Mouse (Mus musculus) embryo, embryonic 10 days (tissue): ENCODE measurements around the gene Bcar1.

ENCODE experiments used
- DNase-seq: peaks from one replicate; pipeline ENCODE4 v3.0.0-alpha.2; 2015; ENCODE audit warnings: low spot score

The Bcar1 gene

DNA sequence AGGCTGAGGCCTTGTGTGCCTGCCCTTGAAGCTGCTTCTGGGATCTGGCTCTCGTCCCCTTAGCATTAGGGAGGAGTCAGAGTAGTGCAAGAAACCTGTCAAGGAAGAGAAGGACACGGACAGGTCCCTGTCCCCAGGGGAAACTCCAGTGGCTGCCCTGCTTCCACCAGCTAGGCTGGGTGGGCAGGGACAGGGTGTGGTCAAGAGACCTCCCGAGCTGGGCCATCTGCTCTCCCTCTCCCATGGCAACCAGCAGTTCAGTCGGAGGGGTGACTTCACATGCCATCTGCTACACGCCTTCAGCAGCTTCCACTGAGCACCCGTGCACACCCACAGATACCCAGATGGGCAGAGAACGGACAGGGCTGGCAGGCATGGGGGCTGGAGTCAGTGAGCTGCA lies 7.3 kb downstream of the Bcar1 start:
- DNase-seq, result no peak

GRCm38 (mm10) chr8:111735791-111736190 lies 7.8 kb downstream of the Bcar1 start:
- DNase-seq, result no peak

GRCm38 (mm10) chr8:111735335-111735761 lies 8.3 kb downstream of the Bcar1 start:
- DNase-seq, result no peak

- DNase-seq, result no peak
These were observed 9.2 kb downstream of the Bcar1 start for GRCm38 (mm10) chr8:111734244-111734960.

DNA sequence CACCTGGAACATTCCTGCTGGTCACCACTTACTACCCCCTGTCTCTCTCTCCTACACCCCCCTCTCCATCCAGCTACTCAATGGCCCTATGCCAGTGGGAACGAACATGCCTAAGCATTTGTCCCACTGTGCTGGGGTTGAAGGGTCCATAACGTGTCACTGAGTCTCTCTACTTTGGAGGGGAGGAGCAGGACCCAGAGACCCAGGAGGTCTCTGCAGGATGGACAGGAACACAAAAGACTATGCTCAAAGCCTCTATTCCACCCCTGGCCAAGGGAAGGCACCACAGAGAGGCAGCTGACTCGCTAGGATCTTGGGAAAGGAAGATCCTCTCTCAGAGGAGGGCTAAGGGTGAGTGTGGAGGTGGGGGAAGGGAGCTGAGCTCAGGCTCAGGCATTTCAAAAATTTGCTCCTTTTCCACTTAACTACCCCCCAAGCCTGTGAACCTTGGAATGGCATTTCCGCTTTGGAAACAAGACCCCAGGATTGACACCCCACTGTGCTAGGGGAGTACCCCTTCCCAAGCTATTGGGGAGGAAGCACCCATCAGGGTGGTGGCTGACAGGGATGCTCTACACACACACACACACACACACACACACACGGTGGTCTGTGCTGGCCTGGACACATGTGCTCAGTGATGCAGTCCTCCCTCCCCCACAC lies 9.9 kb downstream of the Bcar1 start:
- DNase-seq, result peak; percentile 76

DNA sequence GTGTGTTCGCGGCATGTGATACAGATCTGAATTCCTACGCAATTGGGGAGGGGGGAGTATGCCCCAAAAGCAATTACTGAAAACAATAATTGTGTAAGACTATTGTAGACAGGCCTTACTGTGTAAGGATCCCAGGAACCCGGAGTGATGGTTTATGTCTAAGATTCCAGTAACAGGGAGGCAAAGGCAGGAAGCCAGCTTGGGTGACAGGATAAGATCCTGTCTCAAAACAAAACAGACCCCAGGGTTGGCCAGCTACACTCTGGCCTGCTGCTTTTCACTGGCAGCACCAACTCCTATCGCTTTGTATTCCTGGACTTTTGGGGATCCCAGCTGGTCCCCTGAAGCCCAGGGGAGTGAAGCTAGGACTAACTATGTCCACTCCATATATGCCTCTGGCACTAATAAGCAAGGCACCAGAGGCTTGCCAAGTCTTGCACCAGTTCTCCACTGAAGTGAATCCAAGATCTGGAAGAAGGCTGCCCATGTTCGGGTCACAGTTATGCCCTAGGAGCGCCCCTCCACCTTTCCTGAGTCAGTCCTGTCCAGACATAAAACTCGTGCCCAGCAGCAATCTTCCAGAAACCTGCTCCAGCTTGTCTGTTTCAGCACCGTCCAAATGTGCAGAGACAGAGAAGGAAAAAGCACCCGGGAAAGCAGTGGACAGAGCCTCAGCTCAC lies 11.1 kb downstream of the Bcar1 start:
- no peak for DNase-seq

GRCm38 (mm10) chr8:111732004-111732403 lies 11.6 kb downstream of the Bcar1 start:
- peak; percentile 99 for DNase-seq

DNA sequence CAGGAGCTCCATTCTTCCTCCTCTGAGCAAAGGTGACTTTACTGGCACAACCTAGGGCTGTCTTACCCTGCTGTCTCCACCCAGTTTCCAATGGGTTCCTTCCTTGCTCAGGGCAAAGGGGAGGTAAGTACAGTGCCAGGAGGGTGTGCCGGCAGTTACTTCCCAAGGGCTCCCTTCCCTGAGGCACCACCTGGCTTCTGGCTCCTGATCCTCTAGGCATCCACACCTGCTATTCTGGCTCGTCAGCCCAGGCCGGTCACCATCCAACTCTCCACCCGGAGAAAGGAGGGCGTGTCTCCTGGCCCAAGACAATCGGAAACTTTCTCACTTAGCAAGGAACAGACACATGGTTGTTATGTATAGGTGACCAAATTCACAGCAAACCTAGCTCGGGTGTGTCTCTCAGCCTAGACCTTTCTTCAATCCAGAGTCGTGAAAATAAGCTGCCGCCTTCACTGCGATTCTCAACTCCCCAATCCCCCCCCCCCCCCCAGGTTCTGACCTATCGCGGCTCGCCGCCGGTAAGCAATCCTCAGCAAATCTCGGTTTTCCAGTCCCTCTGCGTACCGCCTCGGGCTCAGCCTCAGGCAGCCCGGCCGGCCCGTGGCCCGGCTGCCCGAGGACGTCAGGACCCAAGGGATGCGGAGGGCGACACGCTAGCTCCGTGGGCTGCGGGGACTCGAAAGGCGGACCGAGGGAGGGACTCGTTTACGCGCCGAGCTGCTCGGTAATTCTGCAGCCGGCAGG lies 12.2 kb downstream of the Bcar1 start:
- peak; percentile 42 for DNase-seq

- DNase-seq, result no peak
These were observed 14.1 kb downstream of the Bcar1 start for GRCm38 (mm10) chr8:111729233-111730170.

- no peak for DNase-seq
These were observed 15.1 kb downstream of the Bcar1 start for GRCm38 (mm10) chr8:111728481-111728880.

DNA sequence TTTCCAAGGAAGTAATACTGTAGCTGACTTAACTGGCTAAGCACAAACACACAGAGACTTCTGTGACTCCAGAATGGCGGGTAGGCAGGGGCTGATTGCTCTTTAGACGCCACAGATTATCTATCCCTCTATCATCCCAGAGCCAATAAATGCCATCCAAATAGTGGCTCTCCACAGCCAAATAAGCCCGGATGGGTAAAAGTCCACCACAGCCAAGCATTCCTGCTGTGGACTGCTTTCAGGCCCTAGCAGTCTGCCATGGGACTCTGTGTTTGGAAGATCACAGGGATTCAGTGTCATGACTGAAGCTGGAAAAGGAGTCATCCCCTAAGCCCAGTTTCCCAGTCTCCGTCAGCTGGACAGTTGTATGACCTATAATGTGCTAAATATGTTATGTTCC lies 16.1 kb downstream of the Bcar1 start:
- no peak for DNase-seq

DNA sequence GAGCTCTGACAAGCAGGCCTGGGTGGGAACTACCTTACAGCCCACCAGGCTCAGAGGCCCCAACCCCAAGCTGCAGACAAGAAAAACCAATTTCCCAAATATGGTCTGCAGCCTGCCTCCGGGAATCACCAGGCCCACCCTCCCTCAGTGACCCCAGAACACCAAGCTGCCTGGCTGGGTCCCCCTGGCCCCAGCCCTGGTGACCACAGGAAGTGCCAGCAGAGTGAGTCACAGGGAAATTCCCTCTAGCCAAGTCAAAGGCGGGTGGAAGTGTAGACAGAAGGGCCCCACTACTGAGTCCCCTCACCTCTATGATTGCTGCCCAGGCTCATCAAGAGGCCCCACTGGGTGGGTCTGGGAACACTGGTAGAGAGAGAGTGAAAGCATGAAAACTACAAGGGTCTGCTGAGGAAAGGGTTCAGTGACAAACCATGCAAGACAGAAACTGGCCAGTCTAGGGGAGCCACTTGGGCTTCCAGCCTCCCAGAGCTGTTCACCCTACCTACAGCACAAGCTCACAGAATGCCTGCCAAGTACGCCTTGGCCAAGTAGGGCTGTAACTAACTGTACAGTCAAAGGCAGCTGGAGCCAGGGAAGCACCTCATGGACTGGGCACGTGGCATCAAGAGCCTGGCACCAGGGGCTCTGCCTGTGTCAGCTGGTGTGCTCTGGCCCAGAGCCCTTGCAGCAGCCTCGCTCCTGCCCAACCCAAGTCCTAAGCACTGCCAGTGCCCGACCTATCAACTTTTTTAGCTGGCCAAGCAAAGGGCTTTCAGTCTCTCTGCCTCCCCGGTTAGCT lies 17.3 kb downstream of the Bcar1 start:
- peak; percentile 51 for DNase-seq

GRCm38 (mm10) chr8:111725341-111725740 lies 18.3 kb downstream of the Bcar1 start:
- no peak for DNase-seq

GRCm38 (mm10) chr8:111720115-111720544 lies 23.5 kb downstream of the Bcar1 start:
- DNase-seq, result no peak

- DNase-seq, result no peak
These were observed 24.7 kb downstream of the Bcar1 start for GRCm38 (mm10) chr8:111718937-111719336.

- no peak for DNase-seq
These were observed 25.7 kb downstream of the Bcar1 start for GRCm38 (mm10) chr8:111717866-111718265.

- DNase-seq, result no peak
These were observed 26.2 kb downstream of the Bcar1 start for GRCm38 (mm10) chr8:111717488-111717792.

DNA sequence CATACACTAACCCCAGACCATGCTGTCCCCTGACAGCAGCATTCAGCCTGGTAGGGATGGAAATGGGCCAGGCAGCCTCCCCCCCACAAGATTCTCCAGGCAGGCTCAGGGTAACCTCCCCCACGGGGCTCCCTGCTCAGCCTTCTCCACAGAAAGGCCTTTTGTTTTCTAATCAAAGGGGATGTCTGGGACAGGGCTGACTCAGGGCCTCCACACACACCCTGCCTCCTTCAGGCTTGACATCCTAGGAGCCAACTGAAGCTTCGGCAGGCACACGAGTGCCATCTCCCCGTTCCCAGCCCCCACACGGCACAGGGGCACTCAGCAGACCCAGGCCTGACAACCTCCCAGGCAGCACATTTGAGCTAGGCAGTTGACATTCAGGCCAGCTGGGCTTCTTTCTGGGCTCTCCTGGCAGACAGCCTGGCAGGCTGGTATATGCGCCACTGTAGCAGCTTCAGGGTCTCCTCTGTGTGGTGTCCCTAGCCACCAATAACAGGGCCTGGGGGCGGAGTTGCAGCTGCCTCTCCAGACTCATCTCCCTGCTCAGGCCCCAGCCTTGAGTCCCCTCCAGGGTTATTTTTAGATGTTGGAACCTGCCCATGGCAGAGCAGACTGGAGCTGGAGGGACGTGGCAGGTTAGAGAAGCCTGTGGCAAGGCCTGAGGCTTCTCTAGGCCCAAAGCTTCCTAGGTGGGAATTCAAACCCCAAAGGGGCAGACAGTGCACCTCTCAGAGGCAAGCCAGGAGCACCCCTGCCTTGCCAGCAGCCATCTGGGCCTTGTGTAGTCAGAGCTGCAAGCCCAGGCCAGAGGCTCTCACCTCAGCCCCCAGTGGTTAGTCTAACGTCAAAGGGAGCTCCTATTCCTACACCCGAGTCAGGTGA lies 26.8 kb downstream of the Bcar1 start:
- peak; percentile 30 for DNase-seq

GRCm38 (mm10) chr8:111715514-111715913 lies 28.1 kb downstream of the Bcar1 start:
- no peak for DNase-seq

GRCm38 (mm10) chr8:111714295-111714694 lies 29.3 kb downstream of the Bcar1 start:
- DNase-seq, result no peak
